Mouse (Mus musculus) testis, adult 2 months (tissue): Measurements from ENCODE around the gene Ppp1r14b. TPM values are rescaled to one million over a fixed set of nuclear protein-coding genes. Genes with fewer than 3 reads are reported as not detected.

ENCODE experiments used
- H3K27ac ChIP-seq: fragments of 200-500 bp; 2 replicates; pipeline ENCODE4 v1.5.1; 2012; ENCODE audit warnings: low read depth, low read length; ENCODE audit not compliant: control insufficient read depth, insufficient read depth
- H3K27me3 ChIP-seq: fragments of 200-500 bp; 2 replicates; pipeline ENCODE4 v1.6.1; 2012; ENCODE audit warnings: mild to moderate bottlenecking, low read length, moderate library complexity; ENCODE audit not compliant: control insufficient read depth, insufficient read depth
- H3K36me3 ChIP-seq: fragments of 200-500 bp; 2 replicates; pipeline ENCODE4 v1.6.1; 2012; ENCODE audit warnings: mild to moderate bottlenecking, low read length; ENCODE audit not compliant: control insufficient read depth, insufficient read depth
- H3K4me1 ChIP-seq: fragments of 200-500 bp; 2 replicates; pipeline ENCODE4 v1.6.1; 2012; ENCODE audit warnings: low read length; ENCODE audit not compliant: control insufficient read depth, insufficient read depth
- H3K4me3 ChIP-seq: fragments of 200-500 bp; 2 replicates; pipeline ENCODE4 v1.5.1; 2012; ENCODE audit warnings: low read depth, mild to moderate bottlenecking, low read length, moderate library complexity, mixed read lengths; ENCODE audit not compliant: control insufficient read depth
- CTCF ChIP-seq: fragments of 200-500 bp; IDR thresholded peaks from 2 replicates; pipeline ENCODE4 v1.5.1; 2012; ENCODE audit warnings: low read depth, mild to moderate bottlenecking, inconsistent platforms, low read length, moderate library complexity; ENCODE audit not compliant: control insufficient read depth, insufficient read depth, insufficient replicate concordance
- POLR2A ChIP-seq: fragments of 200-500 bp; IDR thresholded peaks from 2 replicates; pipeline ENCODE4 v1.6.1; 2012; ENCODE audit warnings: low read depth, mild to moderate bottlenecking, inconsistent platforms, low read length, moderate library complexity; ENCODE audit not compliant: control insufficient read depth
- polyA plus RNA-seq: library from polyadenylated mRNA; depleted of rRNA; stranded (reverse); fragments of >200 nt; gene quantifications from 2 replicates; pipeline ENCODE4 v1.2.3, GENCODE M21; 2012

Gene Ppp1r14b
- polyA plus RNA-seq, 1 experiment, result 154 TPM

GRCm38 (mm10) chr19:6952712-6953037 lies 22.1 kb upstream of the Ppp1r14b start:
- no peaks in the 10 kb centered on the region for H3K27me3 ChIP-seq
- no peaks in the 10 kb centered on the region; the same call in 1 of the 2 replicates for H3K36me3 ChIP-seq
- TF ChIP-seq CTCF, result no peak
- no peak for TF ChIP-seq POLR2A
- H3K4me1 ChIP-seq, result peaks cover 18% of the 10 kb centered on the region
- no peak overlapping the region for H3K4me3 ChIP-seq
- H3K27ac ChIP-seq, result peak overlapping the region; percentile 78

- peaks cover 18% of the 10 kb centered on the region for H3K4me1 ChIP-seq
- H3K27ac ChIP-seq, result no peak overlapping the region
- H3K27me3 ChIP-seq, result no peaks in the 10 kb centered on the region
- no peak overlapping the region for H3K4me3 ChIP-seq
- no peak for TF ChIP-seq POLR2A
- peak; percentile 40; the same call in 1 of the 2 replicates for TF ChIP-seq CTCF
- no peaks in the 10 kb centered on the region; the same call in 1 of the 2 replicates for H3K36me3 ChIP-seq
Observed at GRCm38 (mm10) chr19:6954046-6954445, 20.7 kb upstream of the Ppp1r14b start.

- TF ChIP-seq CTCF (no peak), POLR2A (no peak)
- no peak overlapping the region for H3K4me3 ChIP-seq
- H3K27me3 ChIP-seq, result no peaks in the 10 kb centered on the region
- H3K27ac ChIP-seq, result no peak overlapping the region
- H3K4me1 ChIP-seq, result peaks cover 17% of the 10 kb centered on the region
- no peaks in the 10 kb centered on the region; the same call in 1 of the 2 replicates for H3K36me3 ChIP-seq
Observed at GRCm38 (mm10) chr19:6955424-6955823, 19.3 kb upstream of the Ppp1r14b start.

GRCm38 (mm10) chr19:6956461-6956860 lies 18.3 kb upstream of the Ppp1r14b start:
- H3K36me3 ChIP-seq, result no peaks in the 10 kb centered on the region; the same call in 1 of the 2 replicates

GRCm38 (mm10) chr19:6968491-6969271 lies 6.1 kb upstream of the Ppp1r14b start:
- Histone ChIP-seq H3K27me3 (no peaks in the 10 kb centered on the region), H3K36me3 (no peaks in the 10 kb centered on the region), H3K4me3 (peak overlapping the region; percentile 82), H3K4me1 (peaks cover 24% of the 10 kb centered on the region), H3K27ac (no peak overlapping the region)
- TF ChIP-seq POLR2A (no peak), CTCF (no peak)

More at GRCm38 (mm10) chr19:6956461-6956860, 18.3 kb upstream of the Ppp1r14b start:
- Histone ChIP-seq H3K27me3 (no peaks in the 10 kb centered on the region), H3K4me1 (peaks cover 10% of the 10 kb centered on the region), H3K27ac (no peak overlapping the region), H3K4me3 (no peak overlapping the region)
- no peak for TF ChIP-seq POLR2A
- no peak for TF ChIP-seq CTCF

GRCm38 (mm10) chr19:6969291-6969664 lies 5.5 kb upstream of the Ppp1r14b start:
- Histone ChIP-seq H3K4me1 (peaks cover 24% of the 10 kb centered on the region), H3K27ac (no peak overlapping the region), H3K4me3 (peak overlapping the region; percentile 82), H3K36me3 (no peaks in the 10 kb centered on the region), H3K27me3 (no peaks in the 10 kb centered on the region)
- TF ChIP-seq CTCF, result no peak

GRCm38 (mm10) chr19:6969665-6970381 lies 4.9 kb upstream of the Ppp1r14b start:
- no peaks in the 10 kb centered on the region for H3K27me3 ChIP-seq
- no peaks in the 10 kb centered on the region for H3K36me3 ChIP-seq
- peak overlapping the region; percentile 82 for H3K4me3 ChIP-seq
- no peak overlapping the region for H3K27ac ChIP-seq
- peak; percentile 70 for TF ChIP-seq CTCF
- TF ChIP-seq POLR2A, result no peak
- H3K4me1 ChIP-seq, result peaks cover 24% of the 10 kb centered on the region
